Mouse (Mus musculus): ENCODE measurements around the gene Reps1. TPM values are rescaled to one million over a fixed set of nuclear protein-coding genes. Genes with fewer than 3 reads are reported as not detected.

Reps1 gene
- 18.3 and 19.8 TPM in 2 replicates for polyA plus RNA-seq (2014; fragmentation: Nextera tagmentation; extraction: Ambion mirVana)

DNA sequence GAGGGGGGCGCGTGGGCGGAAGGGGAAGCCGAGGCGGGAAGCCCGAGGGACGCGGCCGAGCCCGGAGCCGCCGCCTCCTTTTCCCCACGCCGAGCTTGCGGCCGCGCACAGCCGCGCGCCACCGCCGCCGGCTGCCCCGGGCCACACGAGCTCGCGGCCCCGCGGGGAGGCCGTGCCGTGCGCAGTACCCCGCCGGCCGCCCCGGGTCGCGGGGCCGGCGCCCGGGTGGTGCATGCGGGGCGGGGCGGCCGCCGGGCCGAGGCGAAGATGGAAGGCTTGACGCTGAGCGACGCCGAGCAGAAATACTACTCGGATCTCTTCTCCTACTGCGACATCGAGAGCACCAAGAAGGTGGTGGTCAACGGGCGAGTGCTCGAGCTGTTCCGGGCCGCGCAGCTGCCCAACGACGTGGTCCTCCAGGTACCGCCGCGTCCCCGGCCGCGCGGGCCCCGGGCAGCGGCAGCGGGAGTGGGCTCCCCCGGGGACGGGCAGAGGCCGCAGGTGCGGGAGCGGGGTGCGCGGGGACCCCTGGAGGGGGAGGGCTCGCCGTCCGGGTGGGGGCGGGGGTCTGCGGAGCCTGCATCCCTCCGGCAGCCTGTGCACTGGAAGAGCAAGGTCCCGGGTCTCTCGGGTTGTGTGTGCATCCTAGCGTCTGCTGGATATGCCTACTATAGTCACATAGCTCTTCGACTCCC, at the start of gene Reps1:
Gene Reps1, plus strand, starts transcription at position 166 of the 695 bp plus-strand sequence.
- H3K4me2 ChIP-seq (ENCODE audit: low read length) = peak within 1 kb of the TSS; percentile 83
- H3K36me3 ChIP-seq (ENCODE audit: control insufficient read depth, insufficient read depth, low read length) = no peaks in the 10 kb centered on the region
- peak within 1 kb of the TSS; percentile 93 for H3K4me3 ChIP-seq (ENCODE audit: low read depth, low read length)
- DNase-seq (ENCODE audit: low spot score) (peak; percentile 85), ATAC-seq (replicated peaks; ENCODE audit: low FRiP score, low TSS enrichment, low read depth) (peak; percentile 78)
- H3K4me1 ChIP-seq (replicated peaks; ENCODE audit: control insufficient read depth, insufficient read depth, low read length) = peaks cover 14% of the 10 kb centered on the region
- no peaks in the 10 kb centered on the region for H3K9me3 ChIP-seq (ENCODE audit: control insufficient read depth, low read length)
- H3K27ac ChIP-seq (ENCODE audit: low read depth) = peak within 1 kb of the TSS; percentile 86
- peak within 1 kb of the TSS; percentile 93 for H3K9ac ChIP-seq (ENCODE audit: low read length)
- H3K27me3 ChIP-seq (replicated peaks; ENCODE audit: control insufficient read depth, insufficient read depth, low read length) = no peaks in the 10 kb centered on the region
- 1% methylated on average over 60 of the region's 90 CpGs for WGBS

- H3K9me3 ChIP-seq (ENCODE audit: control insufficient read depth, low read length) = no peaks in the 10 kb centered on the region
- H3K4me2 ChIP-seq (ENCODE audit: low read length) = no peak overlapping the region
- H3K27ac ChIP-seq (ENCODE audit: low read depth) = no peak overlapping the region
- DNase-seq (ENCODE audit: low spot score) (no peak), ATAC-seq (replicated peaks; ENCODE audit: low FRiP score, low TSS enrichment, low read depth) (no peak)
- no peaks in the 10 kb centered on the region for H3K27me3 ChIP-seq (replicated peaks; ENCODE audit: control insufficient read depth, insufficient read depth, low read length)
- H3K36me3 ChIP-seq (ENCODE audit: control insufficient read depth, insufficient read depth, low read length) = peaks cover 14% of the 10 kb centered on the region
- H3K4me1 ChIP-seq (replicated peaks; ENCODE audit: control insufficient read depth, insufficient read depth, low read length) = no peaks in the 10 kb centered on the region
- WGBS = 96% methylated on average over 1 of the region's 1 CpGs
- no peak overlapping the region for H3K9ac ChIP-seq (ENCODE audit: low read length)
- no peak overlapping the region for H3K4me3 ChIP-seq (ENCODE audit: low read depth, low read length)
Observed at GRCm38 (mm10) chr10:18006756-18007155, 48.9 kb upstream of the Reps1 start.

- Histone ChIP-seq H3K9ac (ENCODE audit: low read length) (no peak overlapping the region), H3K27ac (ENCODE audit: low read depth) (no peak overlapping the region), H3K4me2 (ENCODE audit: low read length) (no peak overlapping the region), H3K9me3 (ENCODE audit: control insufficient read depth, low read length) (no peaks in the 10 kb centered on the region), H3K4me3 (ENCODE audit: low read depth, low read length) (no peak overlapping the region), H3K36me3 (ENCODE audit: control insufficient read depth, insufficient read depth, low read length) (peaks cover 14% of the 10 kb centered on the region), H3K4me1 (replicated peaks; ENCODE audit: control insufficient read depth, insufficient read depth, low read length) (no peaks in the 10 kb centered on the region), H3K27me3 (replicated peaks; ENCODE audit: control insufficient read depth, insufficient read depth, low read length) (no peaks in the 10 kb centered on the region)
- no peak for ATAC-seq (replicated peaks; ENCODE audit: low FRiP score, low TSS enrichment, low read depth)
- no peak for DNase-seq (ENCODE audit: low spot score)
- WGBS = 86% methylated on average over 3 of the region's 3 CpGs
Observed at GRCm38 (mm10) chr10:18007243-18007642, 48.4 kb upstream of the Reps1 start.

GRCm38 (mm10) chr10:18008118-18008517, 47.5 kb upstream of the Reps1 start:
- no peak overlapping the region for H3K4me2 ChIP-seq (ENCODE audit: low read length)
- no peaks in the 10 kb centered on the region for H3K9me3 ChIP-seq (ENCODE audit: control insufficient read depth, low read length)
- ATAC-seq (replicated peaks; ENCODE audit: low FRiP score, low TSS enrichment, low read depth) (no peak), DNase-seq (ENCODE audit: low spot score) (no peak)
- no peak overlapping the region for H3K27ac ChIP-seq (ENCODE audit: low read depth)
- no peak overlapping the region for H3K4me3 ChIP-seq (ENCODE audit: low read depth, low read length)
- H3K27me3 ChIP-seq (replicated peaks; ENCODE audit: control insufficient read depth, insufficient read depth, low read length) = no peaks in the 10 kb centered on the region
- H3K4me1 ChIP-seq (replicated peaks; ENCODE audit: control insufficient read depth, insufficient read depth, low read length) = no peaks in the 10 kb centered on the region
- no peak overlapping the region for H3K9ac ChIP-seq (ENCODE audit: low read length)
- H3K36me3 ChIP-seq (ENCODE audit: control insufficient read depth, insufficient read depth, low read length) = peaks cover 19% of the 10 kb centered on the region

- ATAC-seq (replicated peaks; ENCODE audit: low FRiP score, low TSS enrichment, low read depth) (no peak), DNase-seq (ENCODE audit: low spot score) (no peak)
- no peak overlapping the region for H3K4me2 ChIP-seq (ENCODE audit: low read length)
- H3K9me3 ChIP-seq (ENCODE audit: control insufficient read depth, low read length) = no peaks in the 10 kb centered on the region
- H3K27ac ChIP-seq (ENCODE audit: low read depth) = no peak overlapping the region
- no peak overlapping the region for H3K4me3 ChIP-seq (ENCODE audit: low read depth, low read length)
- H3K27me3 ChIP-seq (replicated peaks; ENCODE audit: control insufficient read depth, insufficient read depth, low read length) = no peaks in the 10 kb centered on the region
- peaks cover 29% of the 10 kb centered on the region for H3K36me3 ChIP-seq (ENCODE audit: control insufficient read depth, insufficient read depth, low read length)
- H3K9ac ChIP-seq (ENCODE audit: low read length) = no peak overlapping the region
- no peaks in the 10 kb centered on the region for H3K4me1 ChIP-seq (replicated peaks; ENCODE audit: control insufficient read depth, insufficient read depth, low read length)
- WGBS = 84% methylated on average over 1 of the region's 1 CpGs
Observed at GRCm38 (mm10) chr10:18009744-18010143, 45.9 kb upstream of the Reps1 start.

DNA sequence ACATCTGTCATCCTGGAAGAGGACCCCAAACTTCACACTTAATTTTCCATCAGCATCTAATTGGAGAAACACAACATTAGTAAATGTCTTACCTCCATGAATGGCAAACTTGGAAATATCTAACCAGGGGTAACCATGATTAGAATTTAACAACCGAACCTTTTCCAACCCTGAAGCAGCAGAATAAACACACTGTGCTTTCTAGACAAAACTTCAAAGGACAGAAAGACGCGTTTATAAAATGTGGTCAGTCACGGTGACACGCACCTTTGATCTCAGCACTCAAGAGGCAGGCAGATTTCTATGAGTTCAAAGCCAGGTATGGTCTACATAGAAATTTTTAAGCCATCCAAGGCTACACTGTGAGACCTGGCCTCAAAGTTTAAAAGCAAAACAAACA, 43.9 kb upstream of the Reps1 start:
- H3K4me2 ChIP-seq (ENCODE audit: low read length) = no peak overlapping the region
- WGBS = 85% methylated on average over 5 of the region's 5 CpGs
- ATAC-seq (replicated peaks; ENCODE audit: low FRiP score, low TSS enrichment, low read depth) = no peak

GRCm38 (mm10) chr10:18020443-18020842, 35.2 kb upstream of the Reps1 start:
- Histone ChIP-seq H3K27ac (ENCODE audit: low read depth) (no peak overlapping the region), H3K9me3 (ENCODE audit: control insufficient read depth, low read length) (no peaks in the 10 kb centered on the region), H3K4me3 (ENCODE audit: low read depth, low read length) (no peak overlapping the region), H3K36me3 (ENCODE audit: control insufficient read depth, insufficient read depth, low read length) (peaks cover 25% of the 10 kb centered on the region), H3K27me3 (replicated peaks; ENCODE audit: control insufficient read depth, insufficient read depth, low read length) (no peaks in the 10 kb centered on the region), H3K9ac (ENCODE audit: low read length) (no peak overlapping the region), H3K4me1 (replicated peaks; ENCODE audit: control insufficient read depth, insufficient read depth, low read length) (peaks cover 9% of the 10 kb centered on the region), H3K4me2 (ENCODE audit: low read length) (peak overlapping the region; percentile 60; the same call in 1 of the 2 replicates)
- DNase-seq (ENCODE audit: low spot score) (no peak), ATAC-seq (replicated peaks; ENCODE audit: low FRiP score, low TSS enrichment, low read depth) (no peak)
- 88% methylated on average over 7 of the region's 7 CpGs for WGBS

More for the DNA sequence above, 43.9 kb upstream of the Reps1 start:
- no peaks in the 10 kb centered on the region for H3K27me3 ChIP-seq (replicated peaks; ENCODE audit: control insufficient read depth, insufficient read depth, low read length)
- H3K9ac ChIP-seq (ENCODE audit: low read length) = no peak overlapping the region
- peaks cover 43% of the 10 kb centered on the region for H3K36me3 ChIP-seq (ENCODE audit: control insufficient read depth, insufficient read depth, low read length)
- H3K4me1 ChIP-seq (replicated peaks; ENCODE audit: control insufficient read depth, insufficient read depth, low read length) = no peaks in the 10 kb centered on the region
- H3K4me3 ChIP-seq (ENCODE audit: low read depth, low read length) = no peak overlapping the region
- H3K9me3 ChIP-seq (ENCODE audit: control insufficient read depth, low read length) = no peaks in the 10 kb centered on the region
- no peak for DNase-seq (ENCODE audit: low spot score)
- no peak overlapping the region for H3K27ac ChIP-seq (ENCODE audit: low read depth)

- H3K4me2 ChIP-seq (ENCODE audit: low read length) = peak overlapping the region; percentile 60
- 81% methylated on average over 1 of the region's 1 CpGs for WGBS
Observed at GRCm38 (mm10) chr10:18020846-18021245, 34.8 kb upstream of the Reps1 start.

More at GRCm38 (mm10) chr10:18020846-18021245, 34.8 kb upstream of the Reps1 start:
- no peak overlapping the region for H3K27ac ChIP-seq (ENCODE audit: low read depth)
- H3K9ac ChIP-seq (ENCODE audit: low read length) = no peak overlapping the region
- peaks cover 9% of the 10 kb centered on the region for H3K4me1 ChIP-seq (replicated peaks; ENCODE audit: control insufficient read depth, insufficient read depth, low read length)
- ATAC-seq (replicated peaks; ENCODE audit: low FRiP score, low TSS enrichment, low read depth) (no peak), DNase-seq (ENCODE audit: low spot score) (no peak)
- H3K27me3 ChIP-seq (replicated peaks; ENCODE audit: control insufficient read depth, insufficient read depth, low read length) = no peaks in the 10 kb centered on the region
- H3K36me3 ChIP-seq (ENCODE audit: control insufficient read depth, insufficient read depth, low read length) = peaks cover 23% of the 10 kb centered on the region
- no peaks in the 10 kb centered on the region for H3K9me3 ChIP-seq (ENCODE audit: control insufficient read depth, low read length)
- 0 out of 2 replicates have a peak overlapping the region, but pooled peaks have one; percentile 70 for H3K4me3 ChIP-seq (ENCODE audit: low read depth, low read length)
